Mouse (Mus musculus): ENCODE results near the gene Luc7l2. TPM values are rescaled to one million over a fixed set of nuclear protein-coding genes. Genes with fewer than 3 reads are reported as not detected.

Luc7l2 gene
- polyA plus RNA-seq, 1 experiment from 2014 or later, result 19.2 TPM

DNA sequence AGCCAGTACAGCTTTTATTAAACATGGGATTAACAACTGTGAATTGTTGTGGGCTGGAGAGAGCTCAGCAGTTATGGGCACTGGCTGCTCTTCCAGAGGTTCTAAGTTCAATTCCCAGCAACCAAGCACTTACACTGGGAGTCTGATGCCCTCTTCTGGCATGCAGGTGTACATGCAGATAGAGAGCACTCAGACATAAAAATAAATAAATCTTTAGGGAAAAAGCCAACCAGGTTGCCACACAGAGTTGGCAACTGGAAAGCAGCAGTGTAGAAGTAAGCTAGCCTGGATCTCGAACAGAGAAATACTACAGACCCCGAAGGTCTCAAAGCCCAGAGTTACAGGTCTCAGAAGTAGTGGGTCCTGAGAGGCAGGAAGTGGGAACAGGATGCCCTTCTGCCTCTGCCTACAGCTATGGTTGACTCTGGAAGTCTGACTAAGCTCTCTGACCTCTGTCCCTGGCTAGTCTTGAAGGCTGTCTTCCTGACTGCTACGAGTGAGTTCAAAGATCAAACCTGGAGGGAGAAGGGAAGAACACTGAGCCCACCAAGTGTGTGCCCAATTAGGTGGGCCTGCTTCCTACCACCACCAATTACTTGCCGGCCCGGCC, 19.8 kb upstream of the Luc7l2 start:
- peak; percentile 81 for TF ChIP-seq CTCF (IDR thresholded peaks at IDR 0.05; ENCODE audit: low read depth)
- no peak for TF ChIP-seq EP300 (optimal IDR thresholded peaks at IDR 0.05)
- no peak overlapping the region for H3K9ac ChIP-seq (ENCODE audit: low read length)

DNA sequence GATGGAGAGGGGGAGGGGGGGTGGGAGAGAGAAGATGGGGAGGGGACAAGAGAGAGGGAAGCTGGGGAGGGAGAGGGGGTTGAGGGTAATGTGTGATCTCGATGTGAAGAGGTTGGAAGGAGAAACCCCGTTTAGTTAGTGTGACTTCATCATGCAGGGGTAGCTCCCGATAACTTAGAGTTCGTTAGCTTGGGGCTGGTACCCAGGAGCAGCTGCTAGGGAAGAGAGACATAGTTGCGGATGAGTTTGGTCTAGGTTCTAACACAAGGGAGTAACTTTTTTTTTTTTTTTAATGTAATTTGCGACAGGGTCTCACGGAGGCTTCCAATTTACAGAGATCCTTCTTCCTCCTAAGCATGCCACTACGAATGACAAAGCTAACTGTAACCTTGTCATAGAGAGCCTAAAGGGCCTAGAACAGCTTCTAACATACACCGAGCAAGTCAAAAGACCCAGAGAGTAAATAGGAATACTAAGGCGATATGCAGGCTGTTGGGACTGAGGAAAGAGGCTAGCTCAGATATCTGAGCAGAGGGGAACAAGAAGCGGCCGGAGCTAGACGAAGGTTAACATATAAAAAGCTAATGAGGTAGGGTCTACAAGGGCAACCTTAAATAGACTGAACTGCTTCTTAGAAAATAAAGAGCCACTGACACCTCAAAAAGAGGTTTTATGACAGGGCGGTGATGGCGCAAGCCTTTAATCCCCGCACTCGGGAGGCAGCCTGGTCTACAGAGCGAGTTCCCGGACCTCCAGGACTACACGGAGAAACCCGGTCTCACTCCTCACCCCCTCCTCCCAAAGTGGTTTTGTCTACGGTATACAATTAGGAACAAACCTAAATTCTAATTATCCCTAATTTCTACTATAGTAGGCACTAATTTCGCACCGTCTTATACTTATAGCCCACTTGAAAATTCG, 18.4 kb upstream of the Luc7l2 start:
- peak overlapping the region; percentile 65 for H3K4me3 ChIP-seq (ENCODE audit: low read depth, low read length)
- no peaks in the 10 kb centered on the region for H3K9me3 ChIP-seq (ENCODE audit: control insufficient read depth, low read length)
- H3K4me1 ChIP-seq (replicated peaks; ENCODE audit: control insufficient read depth, insufficient read depth), result no peaks in the 10 kb centered on the region
- no peak for TF ChIP-seq CTCF (IDR thresholded peaks at IDR 0.05; ENCODE audit: low read depth)
- no peak for TF ChIP-seq EP300 (optimal IDR thresholded peaks at IDR 0.05)
- ATAC-seq (ENCODE audit: low FRiP score, low TSS enrichment) (peak; percentile 19), DNase-seq (ENCODE audit: low spot score) (peak; percentile 50)
- peak overlapping the region; percentile 96 for H3K27ac ChIP-seq (replicated peaks)
- no peaks in the 10 kb centered on the region for H3K36me3 ChIP-seq (ENCODE audit: control insufficient read depth, insufficient read depth, low read length)
- H3K27me3 ChIP-seq (ENCODE audit: control insufficient read depth, insufficient read depth, low read length), result no peaks in the 10 kb centered on the region
- peak overlapping the region; percentile 68 for H3K9ac ChIP-seq (ENCODE audit: low read length)
- H3K4me2 ChIP-seq (replicated peaks; ENCODE audit: low read depth), result peak overlapping the region; percentile 73
- WGBS, result 7% methylated on average over 25 of the region's 25 CpGs

More for the DNA sequence above, 19.8 kb upstream of the Luc7l2 start:
- Histone ChIP-seq H3K27ac (replicated peaks) (no peak overlapping the region), H3K27me3 (ENCODE audit: control insufficient read depth, insufficient read depth, low read length) (no peaks in the 10 kb centered on the region), H3K4me2 (replicated peaks; ENCODE audit: low read depth) (no peak overlapping the region), H3K36me3 (ENCODE audit: control insufficient read depth, insufficient read depth, low read length) (no peaks in the 10 kb centered on the region), H3K4me3 (ENCODE audit: low read depth, low read length) (no peak overlapping the region), H3K4me1 (replicated peaks; ENCODE audit: control insufficient read depth, insufficient read depth) (no peaks in the 10 kb centered on the region), H3K9me3 (ENCODE audit: control insufficient read depth, low read length) (no peaks in the 10 kb centered on the region)
- ATAC-seq (ENCODE audit: low FRiP score, low TSS enrichment) (no peak), DNase-seq (ENCODE audit: low spot score) (peak; percentile 42)
- WGBS, result 60% methylated on average over 5 of the region's 5 CpGs

DNA sequence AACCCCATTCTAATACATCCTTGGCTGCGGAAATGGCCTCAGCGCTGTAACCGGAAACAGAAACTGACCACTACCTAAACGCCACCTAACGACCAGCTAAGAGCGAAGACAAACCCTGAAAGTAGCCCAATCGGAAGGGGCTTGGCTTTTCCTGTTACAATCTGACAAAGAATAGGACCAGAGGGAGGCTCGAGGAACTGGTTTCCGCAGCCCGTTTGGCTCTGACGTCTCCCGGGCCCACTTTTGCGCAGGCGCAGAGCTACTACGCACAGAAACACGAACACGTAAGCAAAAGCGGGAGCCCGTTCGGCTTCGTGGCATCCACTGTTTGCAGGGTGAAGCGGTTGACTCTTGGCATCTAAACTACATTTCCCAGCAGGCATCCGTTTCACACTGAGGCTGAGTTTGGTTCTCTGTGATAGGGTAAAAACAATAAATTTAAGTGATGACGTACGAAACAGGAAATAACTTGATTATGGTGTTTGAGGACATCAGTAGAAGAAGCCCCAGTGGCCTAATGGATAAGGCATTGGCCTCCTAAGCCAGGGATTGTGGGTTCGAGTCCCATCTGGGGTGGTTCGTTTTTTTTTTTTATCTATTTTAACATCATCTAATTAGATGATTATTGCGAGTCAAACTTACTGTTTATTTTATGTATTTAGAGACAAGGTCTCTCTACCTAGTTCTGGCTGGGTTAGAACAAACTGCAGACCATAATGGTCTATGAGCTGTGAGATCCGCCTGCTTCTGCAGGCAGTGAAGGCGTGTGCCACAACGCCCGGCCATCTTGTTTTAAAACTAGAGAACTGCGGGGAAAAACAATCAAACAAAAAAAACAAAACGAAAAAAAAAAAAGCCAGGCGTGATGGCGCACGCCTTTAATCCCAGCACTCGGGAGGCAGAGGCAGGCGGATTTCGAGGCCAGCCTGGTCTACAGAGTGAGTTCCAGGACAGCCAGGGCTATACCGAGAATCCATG, 17.4 kb upstream of the Luc7l2 start, which contains the start of gene Fmc1:
Gene Fmc1 (plus strand): TSS at position 75 of the 978 bp plus-strand sequence.
- DNase-seq (ENCODE audit: low spot score) (peak; percentile 98), ATAC-seq (ENCODE audit: low FRiP score, low TSS enrichment) (peak; percentile 93)
- H3K9ac ChIP-seq (ENCODE audit: low read length), result peak within 1 kb of the TSS; percentile 90
- TF ChIP-seq CTCF (IDR thresholded peaks at IDR 0.05; ENCODE audit: low read depth), result peak; percentile 73
- peak; percentile 50 for TF ChIP-seq EP300 (optimal IDR thresholded peaks at IDR 0.05)
- 4% methylated on average over 41 of the region's 41 CpGs for WGBS
- no peaks in the 10 kb centered on the region for H3K36me3 ChIP-seq (ENCODE audit: control insufficient read depth, insufficient read depth, low read length)
- H3K4me2 ChIP-seq (replicated peaks; ENCODE audit: low read depth), result peak within 1 kb of the TSS; percentile 73
- H3K27me3 ChIP-seq (ENCODE audit: control insufficient read depth, insufficient read depth, low read length), result no peaks in the 10 kb centered on the region
- H3K9me3 ChIP-seq (ENCODE audit: control insufficient read depth, low read length), result no peaks in the 10 kb centered on the region
- H3K27ac ChIP-seq (replicated peaks), result peak within 1 kb of the TSS; percentile 96
- peak within 1 kb of the TSS; percentile 65 for H3K4me3 ChIP-seq (ENCODE audit: low read depth, low read length)
- H3K4me1 ChIP-seq (replicated peaks; ENCODE audit: control insufficient read depth, insufficient read depth), result no peaks in the 10 kb centered on the region

DNA sequence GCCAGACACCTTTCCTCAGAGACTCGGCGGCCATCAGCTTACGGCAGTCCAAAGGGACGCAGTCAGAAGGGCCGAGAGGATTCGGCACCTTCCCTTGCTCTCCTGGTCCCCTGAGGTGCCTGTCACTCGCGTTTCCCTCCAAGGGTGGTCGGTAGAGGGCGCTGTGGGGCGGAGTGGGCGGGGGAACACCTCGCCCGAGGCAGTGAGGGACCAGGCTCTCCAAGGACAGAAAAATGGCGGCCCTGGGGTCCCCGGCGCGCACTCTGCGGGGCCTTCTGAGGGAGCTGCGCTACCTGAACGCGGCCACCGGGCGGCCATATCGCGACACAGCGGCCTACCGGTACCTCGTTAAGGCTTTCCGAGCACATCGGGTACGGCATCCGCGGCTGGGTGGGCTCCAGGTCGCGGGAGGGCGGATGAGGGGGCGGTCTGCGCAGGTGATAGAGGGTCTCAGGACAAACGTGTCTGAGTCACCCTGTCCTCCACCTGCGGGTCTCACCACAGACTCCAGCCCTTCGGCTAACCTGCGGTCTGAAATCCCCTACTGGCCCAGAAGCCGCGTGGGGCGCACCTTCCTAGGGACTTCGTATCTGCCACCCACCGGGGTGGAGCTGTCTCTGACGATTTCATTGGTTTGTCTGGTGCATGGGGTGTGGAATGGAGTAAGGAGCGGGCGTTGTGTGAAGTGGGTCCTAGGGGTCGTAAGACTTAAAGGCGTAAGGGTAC, 16.3 kb upstream of the Luc7l2 start:
- Histone ChIP-seq H3K4me1 (replicated peaks; ENCODE audit: control insufficient read depth, insufficient read depth) (no peaks in the 10 kb centered on the region), H3K4me2 (replicated peaks; ENCODE audit: low read depth) (peak overlapping the region; percentile 55), H3K27ac (replicated peaks) (peak overlapping the region; percentile 95), H3K9ac (ENCODE audit: low read length) (peak overlapping the region; percentile 90), H3K4me3 (ENCODE audit: low read depth, low read length) (peak overlapping the region; percentile 65), H3K9me3 (ENCODE audit: control insufficient read depth, low read length) (no peaks in the 10 kb centered on the region), H3K27me3 (ENCODE audit: control insufficient read depth, insufficient read depth, low read length) (no peaks in the 10 kb centered on the region), H3K36me3 (ENCODE audit: control insufficient read depth, insufficient read depth, low read length) (no peaks in the 10 kb centered on the region)
- WGBS, result under 1% methylated on average over 47 of the region's 53 CpGs
- ATAC-seq (ENCODE audit: low FRiP score, low TSS enrichment) (peak; percentile 80), DNase-seq (ENCODE audit: low spot score) (peak; percentile 99)
- TF ChIP-seq CTCF (IDR thresholded peaks at IDR 0.05; ENCODE audit: low read depth) (peak; percentile 98), EP300 (optimal IDR thresholded peaks at IDR 0.05) (no peak)

DNA sequence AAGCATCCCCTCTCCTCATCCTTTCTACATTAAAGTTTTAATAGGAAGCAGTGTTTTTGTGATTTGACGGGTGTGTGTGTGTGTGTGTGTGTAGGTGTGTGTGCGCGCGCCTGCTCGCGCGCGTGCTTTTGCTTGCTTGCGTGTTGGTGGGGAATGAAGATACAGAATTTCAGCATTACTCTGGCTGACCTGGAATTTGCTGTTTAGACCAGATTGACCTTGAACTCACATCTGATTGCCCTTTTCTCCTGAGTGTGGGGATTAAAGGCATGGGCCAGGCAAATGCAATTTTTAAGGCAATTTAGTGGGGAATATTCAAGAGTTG, 15.8 kb upstream of the Luc7l2 start:
- peak overlapping the region; percentile 55 for H3K4me2 ChIP-seq (replicated peaks; ENCODE audit: low read depth)
- ATAC-seq (ENCODE audit: low FRiP score, low TSS enrichment) (no peak), DNase-seq (ENCODE audit: low spot score) (no peak)
- H3K27ac ChIP-seq (replicated peaks), result peak overlapping the region; percentile 95
- H3K27me3 ChIP-seq (ENCODE audit: control insufficient read depth, insufficient read depth, low read length), result no peaks in the 10 kb centered on the region
- TF ChIP-seq EP300 (optimal IDR thresholded peaks at IDR 0.05), result no peak
- TF ChIP-seq CTCF (IDR thresholded peaks at IDR 0.05; ENCODE audit: low read depth), result no peak
- no peaks in the 10 kb centered on the region for H3K36me3 ChIP-seq (ENCODE audit: control insufficient read depth, insufficient read depth, low read length)
- peak overlapping the region; percentile 65 for H3K4me3 ChIP-seq (ENCODE audit: low read depth, low read length)
- peak overlapping the region; percentile 90 for H3K9ac ChIP-seq (ENCODE audit: low read length)
- H3K9me3 ChIP-seq (ENCODE audit: control insufficient read depth, low read length), result no peaks in the 10 kb centered on the region
- no peaks in the 10 kb centered on the region for H3K4me1 ChIP-seq (replicated peaks; ENCODE audit: control insufficient read depth, insufficient read depth)
- WGBS, result 2% methylated on average over 9 of the region's 9 CpGs
